Comparison of ENCODE assay signal across 9 mouse cellular contexts in the genomic region with DNA sequence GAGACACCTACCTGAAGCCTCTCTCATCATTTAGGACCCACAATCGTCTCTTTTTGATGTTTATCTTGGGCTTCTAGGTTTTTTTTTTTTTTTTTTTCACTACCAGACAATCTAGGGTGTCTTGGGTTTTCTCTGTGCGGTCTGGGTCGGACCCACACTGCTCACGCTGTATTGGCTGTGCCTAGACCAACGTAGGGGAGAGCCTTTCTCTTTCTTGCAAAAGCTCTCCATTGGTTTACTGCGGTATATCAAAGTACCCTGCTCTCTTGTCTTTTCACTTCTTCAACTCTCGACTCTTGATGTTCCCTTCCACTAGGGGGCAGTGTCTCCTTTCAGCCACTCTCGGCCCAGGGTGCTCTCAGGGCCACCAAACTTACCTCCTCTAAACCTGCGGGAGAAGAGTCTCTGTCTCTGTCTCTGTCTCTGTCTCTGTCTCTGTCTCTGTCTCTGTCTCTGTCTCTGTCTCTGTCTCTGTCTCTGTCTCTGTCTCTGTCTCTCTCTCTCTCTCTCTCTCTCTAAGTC. TPM values are rescaled to one million over a fixed set of nuclear protein-coding genes. Genes with fewer than 3 reads are reported as not detected.
DNase-seq lines count a peak whose midpoint lies in the region; ATAC-seq and TF ChIP-seq lines count a peak whose summit lies in the region.
"Had no signal": no experiment of that assay in that cellular context is flagged by ENCODE, and none has a peak within 500 bp of the region (broad histone marks: within the 10 kb centered on the region; RNA-seq: fewer than 3 reads in every experiment).

No protein-coding gene starts in this region.

- peaks cover 7% of the 10 kb centered on the region for H3K4me1 ChIP-seq in midbrain, embryonic 10.5 days
- no peaks in the 10 kb centered on the region for H3K4me1 ChIP-seq in midbrain, embryonic 15.5 days
- no peaks in the 10 kb centered on the region for H3K4me1 ChIP-seq in midbrain, embryonic 14.5 days (ENCODE audit: control insufficient read depth, insufficient read depth, low read length)

- H3K4me2 ChIP-seq in midbrain, embryonic 15.5 days, result no peak overlapping the region
- H3K4me2 ChIP-seq in midbrain, embryonic 14.5 days (ENCODE audit: low read length), result no peak overlapping the region
- H3K4me2 ChIP-seq: embryonic facial prominence, embryonic 15.5 days had no signal

- H3K4me3 ChIP-seq in midbrain, embryonic 10.5 days, result no peak overlapping the region
- no peak overlapping the region for H3K4me3 ChIP-seq in midbrain, embryonic 15.5 days
- H3K4me3 ChIP-seq in left cerebral cortex, adult 2 months, result no peak overlapping the region
- no peak overlapping the region for H3K4me3 ChIP-seq in midbrain, embryonic 14.5 days (replicated peaks; ENCODE audit: low read depth, low read length)
- H3K4me3 ChIP-seq: embryonic facial prominence, embryonic 15.5 days had no signal

- no peak for ATAC-seq in midbrain, embryonic 15.5 days (replicated peaks)
- ATAC-seq in erythroblast, adult 5-6 weeks (replicated peaks; ENCODE audit: low FRiP score, poor library complexity, severe bottlenecking), result peak; percentile 68; the same call in 1 of the 2 replicates
- no peak for ATAC-seq in midbrain, embryonic 14.5 days (ENCODE audit: low FRiP score, low TSS enrichment)

- TF ChIP-seq CTCF in left cerebral cortex, adult 2 months (IDR thresholded peaks at IDR 0.05), result peak; percentile 78

- DNase-seq in midbrain, embryonic 10.5 days (ENCODE audit: low spot score), result peak; percentile 65
- DNase-seq in brain, adult 2 months (ENCODE audit: low read depth, low spot score), result peak; percentile 86
- DNase-seq in induced T-regulatory cell, adult 2 months (ENCODE audit: low read depth), result peak; percentile 91
- peak; percentile 74 to 75 for DNase-seq in left cerebral cortex, adult 2 months (ENCODE audit: extremely low spot score in 1 of 2, low spot score in 2 of 2)
- DNase-seq in midbrain, embryonic 14.5 days, result peak; percentile 82
- DNase-seq in spleen, postnatal 4 days (ENCODE audit: low spot score in 2 of 2), result peak; percentile 61 to 84

- no peaks in the 10 kb centered on the region for H3K9me3 ChIP-seq in midbrain, embryonic 10.5 days (replicated peaks)
- H3K9me3 ChIP-seq in midbrain, embryonic 15.5 days, result no peaks in the 10 kb centered on the region
- H3K9me3 ChIP-seq in midbrain, embryonic 14.5 days (ENCODE audit: control insufficient read depth, low read length), result no peaks in the 10 kb centered on the region
- H3K9me3 ChIP-seq: embryonic facial prominence, embryonic 15.5 days had no signal

- WGBS in midbrain, embryonic 10.5 days, result 20% methylated on average over 9 of the region's 9 CpGs
- WGBS in midbrain, embryonic 15.5 days, result 20% methylated on average over 9 of the region's 9 CpGs
- WGBS in midbrain, embryonic 14.5 days, result 20% methylated on average over 9 of the region's 9 CpGs

- H3K36me3 ChIP-seq in midbrain, embryonic 10.5 days, result no peaks in the 10 kb centered on the region
- H3K36me3 ChIP-seq in midbrain, embryonic 15.5 days (replicated peaks), result no peaks in the 10 kb centered on the region
- H3K36me3 ChIP-seq in midbrain, embryonic 14.5 days (ENCODE audit: control insufficient read depth, insufficient read depth, low read length), result no peaks in the 10 kb centered on the region
- H3K36me3 ChIP-seq: embryonic facial prominence, embryonic 15.5 days had no signal

- no peak overlapping the region for H3K27ac ChIP-seq in midbrain, embryonic 10.5 days (replicated peaks)
- H3K27ac ChIP-seq in midbrain, embryonic 15.5 days, result no peak overlapping the region
- no peak overlapping the region for H3K27ac ChIP-seq in left cerebral cortex, adult 2 months
- H3K27ac ChIP-seq in midbrain, embryonic 14.5 days (replicated peaks; ENCODE audit: low read depth, low read length), result no peak overlapping the region
- H3K27ac ChIP-seq: embryonic facial prominence, embryonic 15.5 days had no signal

- H3K27me3 ChIP-seq in midbrain, embryonic 10.5 days (ENCODE audit: low read depth, poor library complexity, severe bottlenecking), result peaks cover 11% of the 10 kb centered on the region
- no peaks in the 10 kb centered on the region for H3K27me3 ChIP-seq in midbrain, embryonic 15.5 days (replicated peaks)
- no peaks in the 10 kb centered on the region for H3K27me3 ChIP-seq in midbrain, embryonic 14.5 days (ENCODE audit: control insufficient read depth, insufficient read depth, low read length)
- H3K27me3 ChIP-seq: embryonic facial prominence, embryonic 15.5 days had no signal

- no peak overlapping the region for H3K9ac ChIP-seq in midbrain, embryonic 15.5 days
- H3K9ac ChIP-seq in midbrain, embryonic 14.5 days (replicated peaks; ENCODE audit: low read length), result no peak overlapping the region
- H3K9ac ChIP-seq: embryonic facial prominence, embryonic 15.5 days had no signal

- intact Hi-C loops in left cerebral cortex, adult 2 months (cut with DNase I), result loop anchor here (1.0 to 5.0 kb wide), 6 partner anchors 103 to 623 kb away; no protein-coding TSS in a partner anchor

RNA-seq across cellular contexts. Expression of a gene that starts 9.3 kb away (rescaled TPM):
- 21.7 and 25.0 TPM in 2 replicates for polyA plus RNA-seq in midbrain, embryonic 10.5 days (2016; fragmentation: Nextera tagmentation; extraction: Ambion mirVana)
- polyA plus RNA-seq in midbrain, embryonic 15.5 days (2015; fragmentation: Nextera tagmentation; extraction: Ambion mirVana), result 11.5 and 12.4 TPM in 2 replicates
- total RNA-seq in erythroblast, adult 5-6 weeks (2015; ENCODE audit: low replicate concordance), result 4.8 and 6.1 TPM in 2 replicates
- total RNA-seq in erythroblast, adult 5-6 weeks (2017; ENCODE audit: low replicate concordance), result 1.2 and 1.8 TPM in 2 replicates
- total RNA-seq in left cerebral cortex, adult 2 months (2021), result 1 to 10 TPM; 5.4 to 6.0 TPM
- polyA plus RNA-seq in midbrain, embryonic 14.5 days (2014; fragmentation: Nextera tagmentation; extraction: Ambion mirVana), result 12.4 and 13.4 TPM in 2 replicates
